Mouse (Mus musculus): ENCODE measurements at regions not wholly inside any gene's neighbourhood (a gene's known extent, or its start where the extent isn't known, plus 50 kb on each side); places are given as distances from the start of the nearest gene placed in this dataset.

GRCm38 (mm10) chr13:42522553-42522952 is 157.9 kb upstream of the Phactr1 start:
- no peaks in the 10 kb centered on the region for H3K36me3 ChIP-seq (ENCODE audit: control insufficient read depth, insufficient read depth)
- H3K79me3 ChIP-seq (ENCODE audit: low read depth): no peaks in the 10 kb centered on the region
- H3ac ChIP-seq (ENCODE audit: control insufficient read depth, insufficient read length, low read depth): no peak overlapping the region
- TF ChIP-seq CTCF (IDR thresholded peaks at IDR 0.05; ENCODE audit: control insufficient read depth, insufficient read depth, insufficient read length) (no peak), CEBPB (IDR thresholded peaks at IDR 0.05; ENCODE audit: low read depth) (no peak), MYOG (IDR thresholded peaks at IDR 0.05; ENCODE audit: control insufficient read depth, extremely low read depth, insufficient read length) (no peak), USF1 (IDR thresholded peaks at IDR 0.05; ENCODE audit: low read depth) (no peak), FOSL1 (IDR thresholded peaks at IDR 0.05; ENCODE audit: insufficient read depth, low read length, poor library complexity, severe bottlenecking) (no peak), MYOD1 (IDR thresholded peaks at IDR 0.05; ENCODE audit: control insufficient read depth, insufficient read length, low read depth) (no peak), MAX (IDR thresholded peaks at IDR 0.05) (no peak)
- no peaks in the 10 kb centered on the region for H3K27me3 ChIP-seq (ENCODE audit: control insufficient read depth, insufficient read depth, insufficient read length)
- H3K79me2 ChIP-seq (ENCODE audit: control insufficient read depth, insufficient read depth): no peaks in the 10 kb centered on the region
- H3K4me3 ChIP-seq (ENCODE audit: insufficient read depth, poor library complexity, severe bottlenecking): no peak overlapping the region

- H3ac ChIP-seq (ENCODE audit: control insufficient read depth, insufficient read length, low read depth): no peak overlapping the region
- no peak for TF ChIP-seq CTCF (IDR thresholded peaks at IDR 0.05; ENCODE audit: control insufficient read depth, insufficient read depth, insufficient read length)
- TF ChIP-seq MAX (IDR thresholded peaks at IDR 0.05): no peak
- TF ChIP-seq FOSL1 (IDR thresholded peaks at IDR 0.05; ENCODE audit: insufficient read depth, low read length, poor library complexity, severe bottlenecking): no peak
- TF ChIP-seq USF1 (IDR thresholded peaks at IDR 0.05; ENCODE audit: low read depth): no peak
- TF ChIP-seq MYOD1 (IDR thresholded peaks at IDR 0.05; ENCODE audit: control insufficient read depth, insufficient read length, low read depth): no peak
- TF ChIP-seq MYOG (IDR thresholded peaks at IDR 0.05; ENCODE audit: control insufficient read depth, extremely low read depth, insufficient read length): no peak
- TF ChIP-seq CEBPB (IDR thresholded peaks at IDR 0.05; ENCODE audit: low read depth): no peak
- H3K79me3 ChIP-seq (ENCODE audit: low read depth): no peaks in the 10 kb centered on the region
- H3K4me3 ChIP-seq (ENCODE audit: insufficient read depth, poor library complexity, severe bottlenecking): no peak overlapping the region
- no peaks in the 10 kb centered on the region for H3K36me3 ChIP-seq (ENCODE audit: control insufficient read depth, insufficient read depth)
- H3K27me3 ChIP-seq (ENCODE audit: control insufficient read depth, insufficient read depth, insufficient read length): no peaks in the 10 kb centered on the region
- no peaks in the 10 kb centered on the region for H3K79me2 ChIP-seq (ENCODE audit: control insufficient read depth, insufficient read depth)
Observed at GRCm38 (mm10) chr13:42526163-42526562, 154.3 kb upstream of the Phactr1 start.

DNA sequence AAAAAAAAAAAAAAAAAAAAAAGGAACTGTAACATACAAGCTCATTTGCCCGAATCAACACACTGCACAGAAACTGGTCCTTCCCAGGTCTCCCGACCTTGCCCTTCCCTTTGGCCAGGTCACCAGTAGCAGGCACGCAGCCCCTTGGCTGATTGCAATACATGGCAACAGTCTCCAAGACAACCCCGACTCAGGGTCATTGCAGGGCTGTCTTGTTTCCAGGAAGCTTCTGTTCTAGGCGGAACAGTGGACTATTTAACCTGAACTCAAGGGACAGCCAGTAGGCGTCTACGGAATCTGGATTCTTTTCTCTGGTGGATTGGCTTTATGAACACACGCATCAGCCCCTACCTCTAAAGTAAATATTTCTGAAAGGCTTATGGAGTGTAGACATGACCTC is 153.5 kb upstream of the Phactr1 start:
- Histone ChIP-seq H3K36me3 (ENCODE audit: control insufficient read depth, insufficient read depth) (no peaks in the 10 kb centered on the region), H3ac (ENCODE audit: control insufficient read depth, insufficient read length, low read depth) (no peak overlapping the region), H3K79me2 (ENCODE audit: control insufficient read depth, insufficient read depth) (no peaks in the 10 kb centered on the region), H3K79me3 (ENCODE audit: low read depth) (no peaks in the 10 kb centered on the region), H3K4me3 (ENCODE audit: insufficient read depth, poor library complexity, severe bottlenecking) (no peak overlapping the region), H3K27me3 (ENCODE audit: control insufficient read depth, insufficient read depth, insufficient read length) (no peaks in the 10 kb centered on the region)
- TF ChIP-seq USF1 (IDR thresholded peaks at IDR 0.05; ENCODE audit: low read depth) (no peak), MYOD1 (IDR thresholded peaks at IDR 0.05; ENCODE audit: control insufficient read depth, insufficient read length, low read depth) (no peak), CTCF (IDR thresholded peaks at IDR 0.05; ENCODE audit: control insufficient read depth, insufficient read depth, insufficient read length) (no peak), FOSL1 (IDR thresholded peaks at IDR 0.05; ENCODE audit: insufficient read depth, low read length, poor library complexity, severe bottlenecking) (no peak), MAX (IDR thresholded peaks at IDR 0.05) (no peak), MYOG (IDR thresholded peaks at IDR 0.05; ENCODE audit: control insufficient read depth, extremely low read depth, insufficient read length) (no peak), CEBPB (IDR thresholded peaks at IDR 0.05; ENCODE audit: low read depth) (no peak)

- H3K36me3 ChIP-seq (ENCODE audit: control insufficient read depth, insufficient read depth): no peaks in the 10 kb centered on the region
- TF ChIP-seq CEBPB (IDR thresholded peaks at IDR 0.05; ENCODE audit: low read depth) (no peak), MYOG (IDR thresholded peaks at IDR 0.05; ENCODE audit: control insufficient read depth, extremely low read depth, insufficient read length) (no peak), USF1 (IDR thresholded peaks at IDR 0.05; ENCODE audit: low read depth) (no peak), CTCF (IDR thresholded peaks at IDR 0.05; ENCODE audit: control insufficient read depth, insufficient read depth, insufficient read length) (no peak), MYOD1 (IDR thresholded peaks at IDR 0.05; ENCODE audit: control insufficient read depth, insufficient read length, low read depth) (no peak), MAX (IDR thresholded peaks at IDR 0.05) (no peak), FOSL1 (IDR thresholded peaks at IDR 0.05; ENCODE audit: insufficient read depth, low read length, poor library complexity, severe bottlenecking) (no peak)
- H3K27me3 ChIP-seq (ENCODE audit: control insufficient read depth, insufficient read depth, insufficient read length): no peaks in the 10 kb centered on the region
- H3ac ChIP-seq (ENCODE audit: control insufficient read depth, insufficient read length, low read depth): no peak overlapping the region
- H3K4me3 ChIP-seq (ENCODE audit: insufficient read depth, poor library complexity, severe bottlenecking): no peak overlapping the region
- H3K79me2 ChIP-seq (ENCODE audit: control insufficient read depth, insufficient read depth): no peaks in the 10 kb centered on the region
- H3K79me3 ChIP-seq (ENCODE audit: low read depth): no peaks in the 10 kb centered on the region
Observed at GRCm38 (mm10) chr13:42528169-42528568, 152.3 kb upstream of the Phactr1 start.

GRCm38 (mm10) chr13:42536501-42537210 is 143.8 kb upstream of the Phactr1 start:
- Histone ChIP-seq H3K79me2 (ENCODE audit: control insufficient read depth, insufficient read depth) (no peaks in the 10 kb centered on the region), H3K4me3 (ENCODE audit: insufficient read depth, poor library complexity, severe bottlenecking) (no peak overlapping the region), H3K36me3 (ENCODE audit: control insufficient read depth, insufficient read depth) (no peaks in the 10 kb centered on the region), H3K79me3 (ENCODE audit: low read depth) (no peaks in the 10 kb centered on the region), H3K27me3 (ENCODE audit: control insufficient read depth, insufficient read depth, insufficient read length) (no peaks in the 10 kb centered on the region), H3ac (ENCODE audit: control insufficient read depth, insufficient read length, low read depth) (no peak overlapping the region)
- TF ChIP-seq MYOD1 (IDR thresholded peaks at IDR 0.05; ENCODE audit: control insufficient read depth, insufficient read length, low read depth) (no peak), MAX (IDR thresholded peaks at IDR 0.05) (no peak), MYOG (IDR thresholded peaks at IDR 0.05; ENCODE audit: control insufficient read depth, extremely low read depth, insufficient read length) (no peak), CEBPB (IDR thresholded peaks at IDR 0.05; ENCODE audit: low read depth) (no peak), FOSL1 (IDR thresholded peaks at IDR 0.05; ENCODE audit: insufficient read depth, low read length, poor library complexity, severe bottlenecking) (no peak), CTCF (IDR thresholded peaks at IDR 0.05; ENCODE audit: control insufficient read depth, insufficient read depth, insufficient read length) (no peak), USF1 (IDR thresholded peaks at IDR 0.05; ENCODE audit: low read depth) (no peak)

All from C2C12 (cell line).